Comparison of ENCODE assay signal across 9 mouse cellular contexts in the genomic region with DNA sequence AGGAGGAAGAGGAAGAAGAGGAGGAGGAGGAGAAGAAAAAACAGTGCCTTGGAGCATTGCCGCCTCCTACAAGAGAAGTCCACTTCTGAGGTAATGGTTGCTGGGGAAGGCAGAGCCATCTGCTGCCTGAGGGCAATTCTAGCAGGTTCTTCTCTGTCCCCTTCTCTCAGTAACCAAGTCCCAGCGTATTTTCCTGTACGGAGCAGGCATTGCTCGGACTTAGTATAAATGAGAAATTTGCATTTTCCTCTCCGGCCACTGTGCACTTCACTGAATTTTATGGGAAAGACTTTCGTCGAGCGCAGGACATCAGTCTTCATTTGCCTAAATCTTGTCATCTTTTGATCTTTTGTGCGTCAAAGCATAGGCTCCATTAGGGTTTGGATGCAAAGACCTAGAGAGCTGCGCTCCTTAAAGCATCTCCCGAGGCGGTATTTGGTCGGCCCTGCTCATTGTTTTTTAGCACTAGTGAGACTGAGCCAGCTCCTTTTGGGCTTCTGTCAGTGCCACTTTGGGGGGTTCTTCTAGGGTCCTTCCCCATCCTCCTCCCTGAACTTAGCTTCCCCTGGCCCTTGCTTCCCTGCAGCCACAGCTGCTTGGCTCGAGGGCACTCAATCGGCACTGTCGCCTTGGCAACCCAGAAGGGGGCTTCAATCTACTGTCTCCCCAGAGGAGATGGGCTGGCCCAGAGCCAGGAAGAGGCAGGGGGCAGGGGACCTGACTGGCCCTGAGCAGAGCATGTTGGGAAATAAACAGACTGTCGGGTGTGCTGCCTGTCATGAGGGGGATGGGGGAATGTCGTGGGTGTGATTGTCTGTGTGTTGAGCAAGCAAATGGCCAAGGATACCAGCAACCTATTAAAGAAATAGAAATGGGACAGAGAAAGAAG. TPM values are rescaled to one million over a fixed set of nuclear protein-coding genes. Genes with fewer than 3 reads are reported as not detected.
DNase-seq lines count a peak whose midpoint lies in the region; ATAC-seq and TF ChIP-seq lines count a peak whose summit lies in the region.
"Had no signal": no experiment of that assay in that cellular context is flagged by ENCODE, and none has a peak within 500 bp of the region (broad histone marks: within the 10 kb centered on the region; RNA-seq: fewer than 3 reads in every experiment).

No protein-coding gene starts in this region.

- intact Hi-C loops in heart, postnatal 14 days (cut with DNase I): no loop called here

- H3K36me3 ChIP-seq in heart, embryonic 13.5 days: no peaks in the 10 kb centered on the region
- no peaks in the 10 kb centered on the region for H3K36me3 ChIP-seq in forebrain, postnatal 0 days (ENCODE audit: insufficient read depth)
- H3K36me3 ChIP-seq in midbrain, embryonic 10.5 days: no peaks in the 10 kb centered on the region

- peaks cover 16% of the 10 kb centered on the region for H3K4me1 ChIP-seq in heart, embryonic 13.5 days
- peaks cover 6% of the 10 kb centered on the region; the same call in 1 of the 2 replicates for H3K4me1 ChIP-seq in forebrain, postnatal 0 days (ENCODE audit: insufficient read depth)
- H3K4me1 ChIP-seq in midbrain, embryonic 10.5 days: peaks cover 46% of the 10 kb centered on the region

- TF ChIP-seq CTCF in forebrain, postnatal 0 days (IDR thresholded peaks at IDR 0.05; ENCODE audit: low read depth): no peak

- no peaks in the 10 kb centered on the region for H3K9me3 ChIP-seq in heart, embryonic 13.5 days
- H3K9me3 ChIP-seq in forebrain, postnatal 0 days (ENCODE audit: low read length): no peaks in the 10 kb centered on the region
- no peaks in the 10 kb centered on the region for H3K9me3 ChIP-seq in midbrain, embryonic 10.5 days (replicated peaks)
- H3K9me3 ChIP-seq: megakaryocyte, embryonic 14.5 days had no signal

- 19% methylated on average over 18 of the region's 18 CpGs for WGBS in heart, embryonic 13.5 days
- WGBS in forebrain, postnatal 0 days: 5% methylated on average over 18 of the region's 18 CpGs
- 10% methylated on average over 18 of the region's 18 CpGs for WGBS in midbrain, embryonic 10.5 days

- DNase-seq in heart, postnatal 14 days: no peak
- DNase-seq in ZHBTc4 (ENCODE audit: low read depth, low spot score): peak; percentile 41
- peak; percentile 79 for DNase-seq in forebrain, postnatal 0 days
- peak; percentile 88 for DNase-seq in midbrain, embryonic 10.5 days (ENCODE audit: low spot score)
- no peak for DNase-seq in layer of hippocampus, adult 8-10 months (ENCODE audit: low spot score in 2 of 2)
- DNase-seq in cerebellum, postnatal 36 days: no peak

- peaks cover 30% of the 10 kb centered on the region for H3K27me3 ChIP-seq in heart, embryonic 13.5 days (replicated peaks)
- H3K27me3 ChIP-seq in forebrain, postnatal 0 days (ENCODE audit: insufficient read depth, low read length): no peaks in the 10 kb centered on the region
- H3K27me3 ChIP-seq in midbrain, embryonic 10.5 days (ENCODE audit: low read depth, poor library complexity, severe bottlenecking): peaks cover 7% of the 10 kb centered on the region; the same call in 1 of the 2 replicates

- ATAC-seq in heart, embryonic 13.5 days (ENCODE audit: extremely low read depth, insufficient number of reproducible peaks, low FRiP score, low TSS enrichment): no peak
- peak; percentile 90 for ATAC-seq in forebrain, postnatal 0 days
- no peak for ATAC-seq in megakaryocyte, adult 5-6 weeks (ENCODE audit: poor library complexity, severe bottlenecking)

- H3K4me3 ChIP-seq in heart, embryonic 13.5 days: no peak overlapping the region
- H3K4me3 ChIP-seq in forebrain, postnatal 0 days (ENCODE audit: low read depth, low read length): no peak overlapping the region
- H3K4me3 ChIP-seq in midbrain, embryonic 10.5 days: peak overlapping the region; percentile 43
- H3K4me3 ChIP-seq: megakaryocyte, embryonic 14.5 days had no signal

- H3K27ac ChIP-seq in heart, embryonic 13.5 days (replicated peaks): no peak overlapping the region
- H3K27ac ChIP-seq in forebrain, postnatal 0 days (ENCODE audit: low read depth, low read length): peak overlapping the region; percentile 50; the same call in 1 of the 2 replicates
- H3K27ac ChIP-seq in midbrain, embryonic 10.5 days (replicated peaks): peak overlapping the region; percentile 86

- 0 out of 2 replicates have a peak overlapping the region, but pooled peaks have one; percentile 7 for H3K9ac ChIP-seq in heart, embryonic 13.5 days
- H3K9ac ChIP-seq in forebrain, postnatal 0 days: peak overlapping the region; percentile 22

- H3K4me2 ChIP-seq in heart, embryonic 13.5 days: peak overlapping the region; percentile 36; the same call in 1 of the 2 replicates
- H3K4me2 ChIP-seq in forebrain, postnatal 0 days (ENCODE audit: low read depth): peak overlapping the region; percentile 35

RNA-seq across cellular contexts. Expression of a gene that starts 13.7 kb away (rescaled TPM):
- 15.5 and 15.6 TPM in 2 replicates for polyA plus RNA-seq in heart, embryonic 13.5 days (2015; fragmentation: Nextera tagmentation; extraction: Ambion mirVana)
- 10 to 100 TPM; 35.7 to 38.0 TPM for total RNA-seq in heart, postnatal 14 days (2021)
- 51.4 and 82.7 TPM in 2 replicates for total RNA-seq in forebrain, postnatal 0 days (2014; rRNA removed)
- polyA plus RNA-seq in forebrain, postnatal 0 days (2015; fragmentation: Nextera tagmentation; extraction: Ambion mirVana): 12.3 and 17.6 TPM in 2 replicates
- 29.0 and 38.6 TPM in 2 replicates for polyA plus RNA-seq in midbrain, embryonic 10.5 days (2016; fragmentation: Nextera tagmentation; extraction: Ambion mirVana)
- 166 and 192 TPM in 2 replicates for total RNA-seq in megakaryocyte, adult 5-6 weeks (2015)
- total RNA-seq in megakaryocyte, adult 5-6 weeks (2017): 58.9 and 66.4 TPM in 2 replicates
- 10 to 100 TPM; 48.8 to 55.4 (median 50.9) TPM for total RNA-seq in layer of hippocampus, adult 8-10 months (2022)

RNA-seq across cellular contexts. Expression of a gene that starts 53.4 kb away (rescaled TPM):
- polyA plus RNA-seq in heart, embryonic 13.5 days (2015; fragmentation: Nextera tagmentation; extraction: Ambion mirVana): 26.8 and 28.4 TPM in 2 replicates
- 1 to 10 TPM; 1.4 to 2.2 TPM for total RNA-seq in heart, postnatal 14 days (2021)
- 4.2 and 4.5 TPM in 2 replicates for total RNA-seq in forebrain, postnatal 0 days (2014; rRNA removed)
- 4.6 and 4.7 TPM in 2 replicates for polyA plus RNA-seq in forebrain, postnatal 0 days (2015; fragmentation: Nextera tagmentation; extraction: Ambion mirVana)
- 75.6 and 83.6 TPM in 2 replicates for polyA plus RNA-seq in midbrain, embryonic 10.5 days (2016; fragmentation: Nextera tagmentation; extraction: Ambion mirVana)
- 32.7 and 36.8 TPM in 2 replicates for total RNA-seq in megakaryocyte, adult 5-6 weeks (2015)
- total RNA-seq in megakaryocyte, adult 5-6 weeks (2017): 35.0 and 39.8 TPM in 2 replicates
- 1 to 10 TPM in 1 of 4 experiments, under 1 TPM in 2, not detected in 1; 0.20 to 1.2 (median 0.29) TPM for total RNA-seq in layer of hippocampus, adult 8-10 months (2022)

Comparison
In these comparisons a context has a peak if more than half of its experiments do, and no peak if none do; other contexts are left out.
1. DNase-seq: peak in ZHBTc4 (single experiment), forebrain, postnatal 0 days (single experiment) and midbrain, embryonic 10.5 days (single experiment); none in heart, postnatal 14 days (0 of 2), layer of hippocampus, adult 8-10 months (0 of 2) and cerebellum, postnatal 36 days (0 of 2).